Comparison of ENCODE assay signal across 8 mouse cellular contexts in the genomic region with DNA sequence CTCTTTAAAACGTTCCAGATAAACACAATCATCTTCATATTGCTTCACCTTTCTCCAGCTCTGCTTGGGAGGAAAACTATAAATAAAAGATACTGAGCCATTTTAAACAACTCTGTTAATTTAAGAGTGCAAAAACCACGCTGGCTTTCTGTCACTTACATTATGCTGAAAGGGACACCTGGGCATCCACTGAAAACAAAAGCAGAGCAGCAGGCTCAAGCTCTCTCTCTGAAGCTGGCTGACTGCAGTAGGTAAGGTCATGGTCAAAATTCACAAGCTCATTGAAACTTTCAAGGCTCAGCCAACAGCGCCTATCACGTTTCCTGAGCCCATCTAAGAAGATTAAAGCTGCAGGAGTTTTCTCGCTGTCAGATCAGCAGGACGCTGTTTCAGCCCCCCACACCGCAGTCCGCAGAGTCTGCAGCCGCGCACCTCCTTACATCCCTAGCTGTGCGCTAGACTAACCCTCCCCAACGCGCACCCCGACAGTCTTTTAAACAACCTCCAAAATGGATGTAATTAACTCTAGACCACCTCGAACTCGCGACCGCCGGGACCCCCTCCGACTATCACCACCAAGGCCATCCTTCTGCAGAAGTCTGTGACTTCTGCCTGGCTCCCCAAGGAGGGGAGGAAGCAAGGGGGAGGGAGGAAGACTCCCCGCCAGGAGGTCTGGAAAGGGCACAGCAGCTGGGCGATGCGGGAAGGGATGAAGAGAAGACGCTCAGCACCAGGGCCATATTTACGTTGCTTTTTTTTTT. TPM values are rescaled to one million over a fixed set of nuclear protein-coding genes. Genes with fewer than 3 reads are reported as not detected.
DNase-seq lines count a peak whose midpoint lies in the region; ATAC-seq and TF ChIP-seq lines count a peak whose summit lies in the region.

No protein-coding gene starts in this region.

- peak overlapping the region; percentile 97 for H3K4me2 ChIP-seq in midbrain, embryonic 12.5 days (replicated peaks)

- under 1% methylated on average over 25 of the region's 25 CpGs for WGBS in limb, embryonic 10.5 days
- WGBS in midbrain, embryonic 12.5 days, result under 1% methylated on average over 25 of the region's 25 CpGs

- no peaks in the 10 kb centered on the region for H3K36me3 ChIP-seq in E14TG2a.4 (ENCODE audit: insufficient read depth, low read length)
- H3K36me3 ChIP-seq in limb, embryonic 10.5 days, result no peaks in the 10 kb centered on the region
- no peaks in the 10 kb centered on the region for H3K36me3 ChIP-seq in midbrain, embryonic 12.5 days

- no peak for TF ChIP-seq CTCF in E14TG2a.4 (conservative IDR thresholded peaks at IDR 0.05; ENCODE audit: low read length)

- peak overlapping the region; percentile 89; the same call in 1 of the 2 replicates for H3K27ac ChIP-seq in limb, embryonic 10.5 days
- H3K27ac ChIP-seq in midbrain, embryonic 12.5 days (replicated peaks), result no peak overlapping the region

- peaks cover 23% of the 10 kb centered on the region for H3K4me1 ChIP-seq in E14TG2a.4 (replicated peaks; ENCODE audit: low read depth, low read length)
- H3K4me1 ChIP-seq in limb, embryonic 10.5 days, result peaks cover 57% of the 10 kb centered on the region
- H3K4me1 ChIP-seq in midbrain, embryonic 12.5 days, result peaks cover 22% of the 10 kb centered on the region

- peak overlapping the region; percentile 91 for H3K4me3 ChIP-seq in E14TG2a.4 (replicated peaks; ENCODE audit: low read length)
- peak overlapping the region; percentile 72 for H3K4me3 ChIP-seq in limb, embryonic 10.5 days
- peak overlapping the region; percentile 77 for H3K4me3 ChIP-seq in midbrain, embryonic 12.5 days

- H3K9ac ChIP-seq in midbrain, embryonic 12.5 days (replicated peaks), result peak overlapping the region; percentile 82

- DNase-seq in T-cell, adult 2 months (ENCODE audit: low spot score), result peak; percentile 34
- DNase-seq in embryo, embryonic 9.5 days (ENCODE audit: extremely low spot score), result peak; percentile 30
- DNase-seq in heart, postnatal 36 days, result peak; percentile 32 to 38
- peak; percentile 55 for DNase-seq in limb, embryonic 10.5 days (ENCODE audit: low spot score)
- DNase-seq in spleen, postnatal 36 days (ENCODE audit: low spot score in 2 of 2), result peak; percentile 25 to 39
- DNase-seq in frontal cortex, postnatal 14 days (ENCODE audit: low spot score in 2 of 2), result no peak

- H3K9me3 ChIP-seq in E14TG2a.4 (ENCODE audit: low read length), result 0 out of 2 replicates have a peak, but pooled peaks cover 2% of the 10 kb centered on the region
- no peaks in the 10 kb centered on the region for H3K9me3 ChIP-seq in limb, embryonic 10.5 days (replicated peaks)
- no peaks in the 10 kb centered on the region for H3K9me3 ChIP-seq in midbrain, embryonic 12.5 days

- ATAC-seq in midbrain, embryonic 12.5 days (ENCODE audit: low FRiP score, low read depth), result no peak

- intact Hi-C loops in heart, postnatal 36 days (cut with DNase I), result loop anchor here (5.0 to 10.0 kb wide), 7 partner anchors 59 to 302 kb away; a partner anchor contains a TSS

- H3K27me3 ChIP-seq in E14TG2a.4 (ENCODE audit: insufficient read depth, low read length), result peaks cover 41% of the 10 kb centered on the region
- peaks cover 13% of the 10 kb centered on the region for H3K27me3 ChIP-seq in limb, embryonic 10.5 days (ENCODE audit: low read depth, poor library complexity, severe bottlenecking)
- peaks cover 8% of the 10 kb centered on the region for H3K27me3 ChIP-seq in midbrain, embryonic 12.5 days

RNA-seq across cellular contexts. Expression of a gene that starts 1.3 kb away (rescaled TPM):
- 1 to 10 TPM; 8.0 to 8.6 TPM for total RNA-seq in heart, postnatal 36 days (2021)
- polyA plus RNA-seq in limb, embryonic 10.5 days (2016; fragmentation: Nextera tagmentation; extraction: Ambion mirVana), result 5.6 and 6.7 TPM in 2 replicates
- polyA plus RNA-seq in midbrain, embryonic 12.5 days (2016; fragmentation: Nextera tagmentation; extraction: Ambion mirVana), result 10.7 and 12.0 TPM in 2 replicates

RNA-seq across cellular contexts. Expression of a gene that starts 1.5 kb away (rescaled TPM):
- under 1 TPM in 1 of 2 experiments, not detected in 1; 0.19 TPM for total RNA-seq in heart, postnatal 36 days (2021)
- 0.20 and 0.25 TPM in 2 replicates for polyA plus RNA-seq in limb, embryonic 10.5 days (2016; fragmentation: Nextera tagmentation; extraction: Ambion mirVana)
- polyA plus RNA-seq in midbrain, embryonic 12.5 days (2016; fragmentation: Nextera tagmentation; extraction: Ambion mirVana), result 0.37 and 0.92 TPM in 2 replicates

Comparison
In these comparisons a context has a peak if more than half of its experiments do, and no peak if none do; other contexts are left out.
1. DNase-seq: peak in T-cell, adult 2 months (single experiment), embryo, embryonic 9.5 days (single experiment), heart, postnatal 36 days (2 of 2), limb, embryonic 10.5 days (single experiment) and spleen, postnatal 36 days (2 of 2); none in frontal cortex, postnatal 14 days (0 of 2).
2. Peak in every context shown above with its lines, with median percentiles within 50 percentile points of each other: H3K4me3 ChIP-seq.